Comparison of ENCODE assay signal across 16 mouse cellular contexts in the genomic region with DNA sequence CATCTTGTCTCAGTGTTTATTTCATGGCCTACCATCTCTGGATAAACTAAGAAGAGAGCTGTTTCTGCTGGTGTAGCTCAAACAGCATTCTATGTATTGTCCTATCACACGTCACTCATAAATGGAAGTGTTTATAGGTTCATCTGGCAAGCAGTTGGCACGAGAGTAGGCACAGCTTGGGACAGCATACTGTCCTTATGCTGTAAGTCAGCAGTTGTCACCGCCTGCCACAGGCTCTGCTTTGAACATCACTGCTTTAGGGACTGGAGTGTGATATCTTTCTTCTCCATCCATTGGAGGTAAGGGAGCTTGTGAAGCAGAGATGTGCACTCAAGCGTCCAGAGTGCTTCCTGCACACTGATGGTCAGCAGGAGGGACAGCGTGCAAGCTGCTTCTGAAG. TPM values are rescaled to one million over a fixed set of nuclear protein-coding genes. Genes with fewer than 3 reads are reported as not detected.
DNase-seq lines count a peak whose midpoint lies in the region; ATAC-seq and TF ChIP-seq lines count a peak whose summit lies in the region.
"Had no signal": no experiment of that assay in that cellular context is flagged by ENCODE, and none has a peak within 500 bp of the region (broad histone marks: within the 10 kb centered on the region; RNA-seq: fewer than 3 reads in every experiment).

No protein-coding gene starts in this region.

- H3K4me1 ChIP-seq in hindbrain, postnatal 0 days (ENCODE audit: insufficient read depth, low read length), result no peaks in the 10 kb centered on the region
- no peaks in the 10 kb centered on the region for H3K4me1 ChIP-seq in hindbrain, embryonic 12.5 days
- peaks cover 86% of the 10 kb centered on the region for H3K4me1 ChIP-seq in liver, embryonic 16.5 days (ENCODE audit: control insufficient read depth, low read depth, low read length)
- H3K4me1 ChIP-seq: intestine, embryonic 15.5 days; midbrain, embryonic 12.5 days; neural tube, embryonic 13.5 days had no signal

- no peak for ATAC-seq in hindbrain, postnatal 0 days
- no peak for ATAC-seq in hindbrain, embryonic 12.5 days (ENCODE audit: low FRiP score)
- ATAC-seq in liver, embryonic 16.5 days (ENCODE audit: low read depth), result no peak
- ATAC-seq: intestine, embryonic 15.5 days; Patski had no signal

- peak; percentile 30 for DNase-seq in hindbrain, postnatal 0 days (ENCODE audit: low spot score)
- peak; percentile 80 for DNase-seq in cerebellum, adult 9-10 months
- peak; percentile 63 to 76 for DNase-seq in layer of hippocampus, adult 8-10 months (ENCODE audit: low spot score in 2 of 2)
- no peak for DNase-seq in right cerebral cortex, postnatal 36 days (ENCODE audit: low spot score in 2 of 2)
- DNase-seq in right cerebral cortex, adult 2 months (ENCODE audit: low spot score in 2 of 2), result no peak
- DNase-seq: adrenal gland, adult 2 months; gastrocnemius, postnatal 25 days; heart, postnatal 4 days; kidney, postnatal 25 days; thymus, postnatal 36 days had no signal

- H3K9ac ChIP-seq in hindbrain, postnatal 0 days (replicated peaks; ENCODE audit: low read length), result no peak overlapping the region; the same call in 1 of the 2 replicates
- no peak overlapping the region for H3K9ac ChIP-seq in hindbrain, embryonic 12.5 days
- H3K9ac ChIP-seq in liver, embryonic 16.5 days (ENCODE audit: low read depth, low read length), result peak overlapping the region; percentile 56
- H3K9ac ChIP-seq: intestine, embryonic 15.5 days; midbrain, embryonic 12.5 days; neural tube, embryonic 13.5 days had no signal

- no peaks in the 10 kb centered on the region for H3K36me3 ChIP-seq in hindbrain, postnatal 0 days (ENCODE audit: insufficient read depth, low read length)
- H3K36me3 ChIP-seq in hindbrain, embryonic 12.5 days, result no peaks in the 10 kb centered on the region
- H3K36me3 ChIP-seq in liver, embryonic 16.5 days (ENCODE audit: control insufficient read depth, insufficient read depth), result no peaks in the 10 kb centered on the region
- H3K36me3 ChIP-seq: intestine, embryonic 15.5 days; midbrain, embryonic 12.5 days; neural tube, embryonic 13.5 days had no signal

- H3K9me3 ChIP-seq in hindbrain, postnatal 0 days (ENCODE audit: low read length), result no peaks in the 10 kb centered on the region
- 0 out of 2 replicates have a peak, but pooled peaks cover 1% of the 10 kb centered on the region for H3K9me3 ChIP-seq in hindbrain, embryonic 12.5 days (replicated peaks)
- no peaks in the 10 kb centered on the region for H3K9me3 ChIP-seq in liver, embryonic 16.5 days (replicated peaks; ENCODE audit: control insufficient read depth, low read length)
- H3K9me3 ChIP-seq: intestine, embryonic 15.5 days; midbrain, embryonic 12.5 days; neural tube, embryonic 13.5 days had no signal

- TF ChIP-seq CTCF in hindbrain, postnatal 0 days (IDR thresholded peaks at IDR 0.05; ENCODE audit: low read depth), result no peak

- WGBS in hindbrain, postnatal 0 days, result 61% methylated on average over 5 of the region's 5 CpGs
- WGBS in hindbrain, embryonic 12.5 days, result 85% methylated on average over 5 of the region's 5 CpGs
- WGBS in liver, embryonic 16.5 days (ENCODE audit: insufficient replicate concordance), result 51% methylated on average over 5 of the region's 5 CpGs

- H3K27me3 ChIP-seq in hindbrain, postnatal 0 days (ENCODE audit: insufficient read depth, low read length), result no peaks in the 10 kb centered on the region
- H3K27me3 ChIP-seq in hindbrain, embryonic 12.5 days, result no peaks in the 10 kb centered on the region
- no peaks in the 10 kb centered on the region for H3K27me3 ChIP-seq in liver, embryonic 16.5 days (ENCODE audit: control insufficient read depth, insufficient read depth, low read depth, low read length)
- H3K27me3 ChIP-seq: intestine, embryonic 15.5 days; midbrain, embryonic 12.5 days; neural tube, embryonic 13.5 days; Patski had no signal

- H3K4me3 ChIP-seq in hindbrain, postnatal 0 days (ENCODE audit: low read length), result no peak overlapping the region
- H3K4me3 ChIP-seq in hindbrain, embryonic 12.5 days, result no peak overlapping the region
- H3K4me3 ChIP-seq in liver, embryonic 16.5 days (ENCODE audit: low read depth, low read length), result no peak overlapping the region
- H3K4me3 ChIP-seq: intestine, embryonic 15.5 days; midbrain, embryonic 12.5 days; neural tube, embryonic 13.5 days had no signal

- H3K27ac ChIP-seq in hindbrain, postnatal 0 days, result no peak overlapping the region
- no peak overlapping the region for H3K27ac ChIP-seq in hindbrain, embryonic 12.5 days
- H3K27ac ChIP-seq in liver, embryonic 16.5 days (ENCODE audit: low read length), result peak overlapping the region; percentile 98
- H3K27ac ChIP-seq: intestine, embryonic 15.5 days; midbrain, embryonic 12.5 days; neural tube, embryonic 13.5 days had no signal

- H3K4me2 ChIP-seq in hindbrain, postnatal 0 days (ENCODE audit: low read depth, low read length), result no peak overlapping the region
- no peak overlapping the region for H3K4me2 ChIP-seq in hindbrain, embryonic 12.5 days (replicated peaks)
- H3K4me2 ChIP-seq in liver, embryonic 16.5 days (ENCODE audit: low read depth, low read length), result peak overlapping the region; percentile 28
- H3K4me2 ChIP-seq: intestine, embryonic 15.5 days; midbrain, embryonic 12.5 days; neural tube, embryonic 13.5 days had no signal

RNA-seq across cellular contexts. Expression of a gene that starts 19.8 kb away (rescaled TPM):
- 103 and 107 TPM in 2 replicates for total RNA-seq in hindbrain, postnatal 0 days (2014; rRNA removed)
- polyA plus RNA-seq in hindbrain, postnatal 0 days (2015; fragmentation: Nextera tagmentation; extraction: Ambion mirVana), result 15.1 and 15.9 TPM in 2 replicates
- 16.4 and 16.9 TPM in 2 replicates for polyA plus RNA-seq in hindbrain, embryonic 12.5 days (2016; fragmentation: Nextera tagmentation; extraction: Ambion mirVana)
- 100 to 1,000 TPM; 147 to 191 (median 153) TPM for total RNA-seq in layer of hippocampus, adult 8-10 months (2022)
- polyA plus RNA-seq in liver, embryonic 16.5 days (2015; fragmentation: Nextera tagmentation; extraction: Ambion mirVana), result 8.5 and 8.7 TPM in 2 replicates

RNA-seq across cellular contexts. Expression of a gene that starts 35.6 kb away (rescaled TPM):
- total RNA-seq in hindbrain, postnatal 0 days (2014; rRNA removed), result 343 and 354 TPM in 2 replicates
- polyA plus RNA-seq in hindbrain, postnatal 0 days (2015; fragmentation: Nextera tagmentation; extraction: Ambion mirVana), result 359 and 380 TPM in 2 replicates
- 472 and 473 TPM in 2 replicates for polyA plus RNA-seq in hindbrain, embryonic 12.5 days (2016; fragmentation: Nextera tagmentation; extraction: Ambion mirVana)
- total RNA-seq in layer of hippocampus, adult 8-10 months (2022), result 100 to 1,000 TPM; 517 to 564 (median 525) TPM
- 278 and 327 TPM in 2 replicates for polyA plus RNA-seq in liver, embryonic 16.5 days (2015; fragmentation: Nextera tagmentation; extraction: Ambion mirVana)

RNA-seq across cellular contexts. Expression of a gene that starts 48.6 kb away (rescaled TPM):
- 47.5 and 54.7 TPM in 2 replicates for total RNA-seq in hindbrain, postnatal 0 days (2014; rRNA removed)
- polyA plus RNA-seq in hindbrain, postnatal 0 days (2015; fragmentation: Nextera tagmentation; extraction: Ambion mirVana), result 27.9 and 28.4 TPM in 2 replicates
- 21.4 and 22.7 TPM in 2 replicates for polyA plus RNA-seq in hindbrain, embryonic 12.5 days (2016; fragmentation: Nextera tagmentation; extraction: Ambion mirVana)
- total RNA-seq in layer of hippocampus, adult 8-10 months (2022), result 100 to 1,000 TPM in 2 of 4 experiments, 10 to 100 TPM in 2; 97.1 to 101 (median 99.7) TPM
- polyA plus RNA-seq in liver, embryonic 16.5 days (2015; fragmentation: Nextera tagmentation; extraction: Ambion mirVana), result 6.6 and 7.0 TPM in 2 replicates

Comparison
In these comparisons a context has a peak if more than half of its experiments do, and no peak if none do; other contexts are left out.
1. DNase-seq: peak in hindbrain, postnatal 0 days (single experiment), cerebellum, adult 9-10 months (single experiment) and layer of hippocampus, adult 8-10 months (2 of 2); none in right cerebral cortex, postnatal 36 days (0 of 2) and right cerebral cortex, adult 2 months (0 of 2).